Mouse (Mus musculus) neural tube, embryonic 11.5 days (tissue): ENCODE measurements at regions not wholly inside any gene's neighbourhood (a gene's known extent, or its start where the extent isn't known, plus 50 kb on each side); places are given as distances from the start of the nearest gene placed in this dataset.
"Not testable (repeated sequence)": the region's sequence is repeated elsewhere in the genome, so short reads cannot be mapped to it uniquely, and the experiment has no call there.

Source experiments
- ATAC-seq: fragments of 200-750 bp; cut with Nextera tagmentation; 2 replicates; pipeline ENCODE4 v1.8.0; 2017; ENCODE audit warnings: moderate number of reproducible peaks, mild to moderate bottlenecking, moderate TSS enrichment, moderate library complexity; ENCODE audit not compliant: insufficient read depth, low FRiP score, low TSS enrichment
- DNase-seq: peaks from one replicate; pipeline ENCODE4 v3.0.0-alpha.2; 2015; ENCODE audit warnings: low spot score
- H3K27ac ChIP-seq: fragments of 300-500 bp; sonication (generic); 2 replicates; pipeline ENCODE4 v1.5.1; 2014; ENCODE audit warnings: low read depth, mild to moderate bottlenecking, low read length
- H3K27me3 ChIP-seq: fragments of 300-500 bp; sonication (generic); 2 replicates; pipeline ENCODE4 v1.6.1; 2014; ENCODE audit warnings: mild to moderate bottlenecking, low read length, mixed read lengths; ENCODE audit not compliant: control insufficient read depth, insufficient read depth
- H3K36me3 ChIP-seq: fragments of 300-500 bp; sonication (generic); 2 replicates; pipeline ENCODE4 v1.6.1; 2014; ENCODE audit warnings: mild to moderate bottlenecking, low read length, moderate library complexity, mixed read lengths; ENCODE audit not compliant: control insufficient read depth, insufficient read depth
- H3K4me1 ChIP-seq: fragments of 300-500 bp; sonication (generic); 2 replicates; pipeline ENCODE4 v1.6.1; 2014; ENCODE audit warnings: low read length, mixed read lengths; ENCODE audit not compliant: control insufficient read depth, insufficient read depth
- H3K4me2 ChIP-seq: fragments of 300-500 bp; sonication (generic); 2 replicates; pipeline ENCODE4 v1.6.1; 2014; ENCODE audit warnings: low read depth, mild to moderate bottlenecking, moderate library complexity
- H3K4me3 ChIP-seq: fragments of 300-500 bp; sonication (generic); 2 replicates; pipeline ENCODE4 v1.5.1; 2014; ENCODE audit warnings: low read depth, low read length
- H3K9ac ChIP-seq: fragments of 300-500 bp; sonication (generic); 2 replicates; pipeline ENCODE4 v1.6.1; 2014; ENCODE audit warnings: mild to moderate bottlenecking, low read length
- H3K9me3 ChIP-seq: fragments of 300-500 bp; sonication (generic); 2 replicates; pipeline ENCODE4 v1.6.1; 2016; ENCODE audit warnings: low read length; ENCODE audit not compliant: control insufficient read depth
- WGBS: fragments of 180-500 bp; shearing (Covaris S2); extraction: QIAGEN DNeasy Blood & Tissue Kit; methylation state at CpG from one replicate; pipeline ENCODE4 v1.1.7; 2014; 5-methylcytosine and 5-hydroxymethylcytosine counted together

- ATAC-seq (no peak), DNase-seq (no peak)
- H3K9ac ChIP-seq = no peak overlapping the region
- H3K27ac ChIP-seq = no peak overlapping the region
- H3K36me3 ChIP-seq = no peaks in the 10 kb centered on the region
- no peak overlapping the region for H3K4me3 ChIP-seq
- H3K4me2 ChIP-seq = no peak overlapping the region
- no peaks in the 10 kb centered on the region for H3K9me3 ChIP-seq
- WGBS = 76% methylated on average over 3 of the region's 3 CpGs
- no peaks in the 10 kb centered on the region for H3K4me1 ChIP-seq
- no peaks in the 10 kb centered on the region for H3K27me3 ChIP-seq
These were observed 247.3 kb downstream of the Fgf9 start for GRCm38 (mm10) chr14:58317640-58318039.

DNA sequence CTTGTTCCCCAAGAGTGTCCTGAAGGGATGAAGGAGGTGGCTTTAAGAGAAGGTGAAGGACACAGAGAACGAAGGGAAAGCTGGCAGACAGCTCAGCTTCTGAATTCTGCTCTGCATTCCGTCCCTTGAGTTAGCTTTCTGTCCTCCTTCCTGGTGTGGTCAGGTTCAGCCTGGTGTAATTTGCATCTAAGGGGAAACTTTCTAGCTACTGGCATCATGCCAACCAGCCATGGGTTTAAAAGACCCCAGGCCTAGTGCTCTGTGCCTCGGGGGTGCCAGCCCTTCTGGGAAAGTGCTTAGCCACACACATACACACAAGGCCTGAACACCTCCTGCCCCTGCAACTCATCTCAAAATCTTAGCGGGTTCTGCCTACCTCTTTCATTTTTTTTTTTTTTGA lies 246.9 kb downstream of the Fgf9 start:
- H3K4me2 ChIP-seq = no peak overlapping the region
- no peak overlapping the region for H3K4me3 ChIP-seq
- no peak overlapping the region for H3K27ac ChIP-seq
- ATAC-seq (no peak), DNase-seq (no peak)
- no peaks in the 10 kb centered on the region for H3K27me3 ChIP-seq
- H3K9ac ChIP-seq = no peak overlapping the region
- H3K9me3 ChIP-seq = no peaks in the 10 kb centered on the region
- no peaks in the 10 kb centered on the region for H3K36me3 ChIP-seq
- no peaks in the 10 kb centered on the region for H3K4me1 ChIP-seq
- WGBS = 78% methylated on average over 4 of the region's 4 CpGs

DNA sequence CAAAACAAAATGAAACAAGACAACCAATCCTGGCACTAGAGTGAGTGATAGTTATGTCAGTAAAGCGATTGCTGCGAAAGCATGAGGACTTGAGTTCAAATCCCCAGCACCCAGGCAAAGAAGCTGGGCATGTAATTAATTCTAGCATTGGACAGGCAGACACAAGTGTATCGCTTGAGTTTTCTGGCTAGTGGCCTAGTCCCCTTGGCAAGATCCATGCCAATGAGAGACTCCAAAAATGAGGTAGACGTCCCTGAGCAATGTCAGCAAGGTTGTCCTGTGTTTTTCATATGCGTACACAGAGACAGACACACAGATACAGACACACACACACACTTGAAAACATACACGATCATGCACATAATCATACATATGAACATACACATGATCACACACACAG lies 237.3 kb downstream of the Fgf9 start:
- Histone ChIP-seq H3K4me1 (no peaks in the 10 kb centered on the region), H3K27me3 (no peaks in the 10 kb centered on the region), H3K27ac (no peak overlapping the region), H3K4me2 (no peak overlapping the region), H3K9me3 (no peaks in the 10 kb centered on the region), H3K4me3 (no peak overlapping the region), H3K36me3 (no peaks in the 10 kb centered on the region), H3K9ac (no peak overlapping the region)
- WGBS = 90% methylated on average over 6 of the region's 6 CpGs
- ATAC-seq = no peak
- no peak for DNase-seq

- Histone ChIP-seq H3K9me3 (no peaks in the 10 kb centered on the region), H3K36me3 (no peaks in the 10 kb centered on the region), H3K4me1 (no peaks in the 10 kb centered on the region), H3K4me3 (no peak overlapping the region), H3K9ac (no peak overlapping the region), H3K27me3 (no peaks in the 10 kb centered on the region), H3K4me2 (no peak overlapping the region), H3K27ac (no peak overlapping the region)
- DNase-seq = no peak
- WGBS = 85% methylated on average over 11 of the region's 11 CpGs
- ATAC-seq = no peak
These were observed 236.6 kb downstream of the Fgf9 start for GRCm38 (mm10) chr14:58306832-58307521.

GRCm38 (mm10) chr14:58300411-58300887 lies 230.1 kb downstream of the Fgf9 start:
- WGBS = 84% methylated on average over 10 of the region's 10 CpGs
- no peak overlapping the region for H3K27ac ChIP-seq
- DNase-seq = no peak

DNA sequence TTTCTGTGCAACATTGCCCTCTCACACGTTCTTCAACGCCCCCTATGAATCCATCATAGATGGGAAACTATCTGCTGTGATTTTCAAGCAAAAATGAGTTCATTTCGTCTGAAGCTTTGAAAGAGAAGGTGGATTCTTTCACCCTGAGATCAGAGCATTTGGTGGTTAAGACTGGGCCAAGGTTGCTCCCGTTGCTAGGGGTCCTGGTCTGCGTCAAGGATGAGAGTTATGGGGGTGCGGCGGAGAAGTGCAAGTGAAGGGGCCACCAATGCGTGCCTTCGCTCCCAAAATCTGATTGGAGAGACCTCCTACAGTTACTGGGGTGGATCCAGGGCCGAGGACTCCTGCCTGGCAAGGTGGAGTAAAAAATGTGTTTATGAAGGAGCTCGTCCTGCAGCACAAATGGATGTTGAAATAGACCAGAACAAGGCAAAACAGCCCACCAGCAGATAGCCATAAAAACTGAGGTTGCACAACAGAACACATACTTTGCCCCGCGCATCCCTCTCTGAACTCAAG lies 215.7 kb downstream of the Fgf9 start:
- Histone ChIP-seq H3K9me3 (no peaks in the 10 kb centered on the region), H3K4me2 (no peak overlapping the region), H3K27ac (no peak overlapping the region), H3K9ac (no peak overlapping the region), H3K4me1 (no peaks in the 10 kb centered on the region), H3K27me3 (no peaks in the 10 kb centered on the region), H3K4me3 (no peak overlapping the region), H3K36me3 (no peaks in the 10 kb centered on the region)
- ATAC-seq (no peak), DNase-seq (no peak)
- 76% methylated on average over 13 of the region's 13 CpGs for WGBS

More at GRCm38 (mm10) chr14:58300411-58300887, 230.1 kb downstream of the Fgf9 start:
- H3K4me3 ChIP-seq = no peak overlapping the region
- H3K36me3 ChIP-seq = no peaks in the 10 kb centered on the region
- no peaks in the 10 kb centered on the region for H3K9me3 ChIP-seq
- no peaks in the 10 kb centered on the region for H3K27me3 ChIP-seq
- no peak overlapping the region for H3K4me2 ChIP-seq
- H3K9ac ChIP-seq = no peak overlapping the region
- ATAC-seq = no peak
- no peaks in the 10 kb centered on the region for H3K4me1 ChIP-seq

DNA sequence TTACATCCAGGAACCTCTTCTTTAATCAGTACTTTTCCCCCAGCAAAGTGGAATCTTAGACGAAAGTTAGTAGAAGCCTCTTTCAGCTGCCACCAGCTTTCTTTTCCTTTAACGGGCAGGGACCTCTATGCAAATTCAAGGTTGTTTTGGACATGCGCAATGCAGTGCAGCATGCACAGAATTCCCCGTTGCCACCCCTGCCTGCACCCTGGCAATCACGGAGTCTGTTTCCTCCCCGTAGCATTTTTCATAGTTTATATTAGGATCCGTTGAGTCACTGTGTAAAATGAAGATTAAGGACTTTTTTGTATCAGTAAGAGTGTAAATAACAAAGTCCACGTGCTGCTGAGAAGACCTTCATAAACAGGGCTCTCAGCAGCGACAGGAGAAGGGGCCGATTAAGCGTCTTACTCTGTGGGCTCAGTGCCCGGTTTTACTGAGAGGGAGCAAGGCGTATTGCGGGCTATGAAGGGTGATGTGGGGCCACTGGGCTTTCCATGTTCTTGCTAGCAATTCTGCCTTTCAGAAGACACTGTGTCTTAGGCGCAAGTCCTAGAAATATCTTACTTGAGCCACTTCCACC lies 212.5 kb downstream of the Fgf9 start:
- no peak overlapping the region for H3K9ac ChIP-seq
- H3K27me3 ChIP-seq = no peaks in the 10 kb centered on the region
- H3K4me3 ChIP-seq = no peak overlapping the region
- no peaks in the 10 kb centered on the region for H3K36me3 ChIP-seq
- no peak overlapping the region for H3K27ac ChIP-seq
- DNase-seq = no peak
- H3K4me1 ChIP-seq = no peaks in the 10 kb centered on the region
- no peak overlapping the region for H3K4me2 ChIP-seq
- ATAC-seq = no peak
- no peaks in the 10 kb centered on the region for H3K9me3 ChIP-seq
- WGBS = 88% methylated on average over 15 of the region's 15 CpGs

GRCm38 (mm10) chr14:58282264-58282663 lies 211.9 kb downstream of the Fgf9 start:
- ATAC-seq (no peak), DNase-seq (no peak)
- no peaks in the 10 kb centered on the region for H3K27me3 ChIP-seq
- no peak overlapping the region for H3K27ac ChIP-seq
- no peak overlapping the region for H3K4me2 ChIP-seq
- no peak overlapping the region for H3K9ac ChIP-seq
- no peak overlapping the region for H3K4me3 ChIP-seq
- H3K36me3 ChIP-seq = no peaks in the 10 kb centered on the region
- WGBS = 82% methylated on average over 3 of the region's 3 CpGs
- H3K4me1 ChIP-seq = no peaks in the 10 kb centered on the region
- no peaks in the 10 kb centered on the region for H3K9me3 ChIP-seq

GRCm38 (mm10) chr14:58274440-58274839 lies 204.1 kb downstream of the Fgf9 start:
- 57% methylated on average over 2 of the region's 2 CpGs for WGBS
- not testable (repeated sequence) for H3K27me3 ChIP-seq, H3K4me3 ChIP-seq, DNase-seq, ATAC-seq, H3K4me1 ChIP-seq, H3K27ac ChIP-seq, H3K9ac ChIP-seq, H3K9me3 ChIP-seq, H3K36me3 ChIP-seq, H3K4me2 ChIP-seq
